Mouse (Mus musculus) naive thymus-derived CD4-positive, alpha-beta T cell, adult 2 months (primary cell): Measurements from ENCODE around the gene Hepacam.

ENCODE experiments used
- DNase-seq: peaks from one replicate; pipeline ENCODE4 v3.0.0-alpha.2; 2011; ENCODE audit warnings: low read depth

Gene Hepacam

DNA sequence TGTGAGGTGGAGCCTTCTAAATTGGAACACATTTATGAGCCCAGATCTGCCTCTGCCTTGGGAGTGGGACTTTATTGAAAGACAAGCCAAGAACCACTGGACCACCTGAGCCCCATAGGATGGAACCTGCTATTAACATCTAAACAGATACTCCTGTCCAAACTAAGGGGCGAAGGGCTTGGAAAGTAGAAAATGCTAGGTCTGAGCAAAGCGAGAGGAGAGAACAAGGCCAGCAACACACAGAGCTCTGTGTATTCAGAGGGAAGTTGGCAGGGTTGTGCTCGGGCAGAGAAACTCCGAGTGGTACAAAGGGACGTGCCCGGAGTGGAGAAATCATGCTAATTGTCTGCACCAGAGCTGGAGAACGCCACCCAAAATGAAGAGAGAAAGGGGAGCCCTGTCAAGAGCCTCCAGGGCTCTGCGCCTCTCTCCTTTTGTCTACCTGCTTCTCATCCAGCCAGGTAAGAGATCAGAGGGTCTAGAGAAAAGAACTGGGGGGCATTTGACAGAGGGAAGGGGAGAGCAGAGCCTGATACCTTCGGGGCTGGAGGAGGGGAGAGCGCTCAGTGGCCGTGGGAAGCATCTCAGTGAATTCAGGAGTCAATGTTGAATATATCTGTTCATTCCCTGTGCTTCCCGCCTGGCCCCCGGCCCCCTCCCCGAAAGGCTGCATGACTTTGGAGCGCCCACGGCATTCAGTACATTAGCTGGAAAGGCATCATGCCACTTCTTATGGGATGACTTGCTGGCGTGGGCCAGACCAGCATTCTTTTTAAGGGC, at the start of gene Hepacam:
Hepacam (plus strand) TSS at position 51 of the 780 bp plus-strand sequence.
- DNase-seq: no peak

- peak; percentile 63 for DNase-seq
These were observed 37.7 kb upstream of the Hepacam start for GRCm38 (mm10) chr9:37329456-37329855.

DNA sequence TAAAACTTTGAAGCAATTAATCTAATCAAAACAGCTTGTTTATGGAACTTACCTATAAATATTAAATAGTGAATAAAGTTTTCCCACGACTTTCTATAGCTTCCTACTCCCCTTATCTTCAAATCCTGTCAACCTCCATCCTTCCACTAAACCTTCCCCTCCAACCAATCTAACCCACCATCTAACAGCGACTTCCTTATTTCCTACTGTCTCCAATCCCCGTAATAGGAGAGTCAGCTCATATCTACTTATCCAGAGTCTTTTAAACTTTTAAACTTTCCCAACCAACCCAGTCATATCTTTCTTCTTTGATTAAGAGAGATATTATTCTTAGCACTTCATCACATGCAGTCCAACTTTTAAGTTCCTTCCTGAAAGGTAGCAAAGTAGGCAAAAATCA, 21.7 kb upstream of the Hepacam start:
- DNase-seq: no peak

- DNase-seq: peak; percentile 44
These were observed 19.8 kb upstream of the Hepacam start for GRCm38 (mm10) chr9:37347184-37347987.

GRCm38 (mm10) chr9:37347988-37348642, 19.0 kb upstream of the Hepacam start, which contains the start of gene Ccdc15:
Gene Ccdc15, minus strand, starts transcription at chr9:37348432.
- DNase-seq: peak; percentile 98

- DNase-seq: no peak
These were observed 18.1 kb upstream of the Hepacam start for GRCm38 (mm10) chr9:37349050-37349449.

GRCm38 (mm10) chr9:37351266-37351665, 15.9 kb upstream of the Hepacam start:
- DNase-seq: no peak

DNA sequence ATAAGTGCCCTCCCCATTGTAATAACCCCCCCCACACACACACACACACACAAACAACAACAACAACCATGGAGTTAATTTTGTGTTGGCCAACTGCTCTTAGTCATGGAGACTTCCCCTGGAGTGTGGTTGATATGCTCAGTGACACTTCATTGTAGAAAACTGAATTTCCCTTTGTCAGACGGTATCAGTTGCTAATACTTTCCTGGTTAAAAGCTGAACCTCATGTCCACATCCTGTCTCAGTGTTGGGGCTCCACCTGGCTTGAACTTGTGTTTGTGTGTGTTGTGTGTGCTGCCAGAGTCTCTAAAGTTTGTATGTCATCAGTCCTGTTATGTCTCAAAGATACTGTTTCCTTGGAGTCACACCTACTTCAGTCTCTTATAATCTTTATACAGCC, 12.7 kb upstream of the Hepacam start:
- DNase-seq: no peak

GRCm38 (mm10) chr9:37358713-37359330, 8.3 kb upstream of the Hepacam start:
- DNase-seq: no peak

GRCm38 (mm10) chr9:37359331-37360220, 7.6 kb upstream of the Hepacam start:
- DNase-seq: no peak

GRCm38 (mm10) chr9:37362084-37362483, 5.1 kb upstream of the Hepacam start:
- no peak for DNase-seq

GRCm38 (mm10) chr9:37362881-37363280, 4.3 kb upstream of the Hepacam start:
- DNase-seq: no peak

DNA sequence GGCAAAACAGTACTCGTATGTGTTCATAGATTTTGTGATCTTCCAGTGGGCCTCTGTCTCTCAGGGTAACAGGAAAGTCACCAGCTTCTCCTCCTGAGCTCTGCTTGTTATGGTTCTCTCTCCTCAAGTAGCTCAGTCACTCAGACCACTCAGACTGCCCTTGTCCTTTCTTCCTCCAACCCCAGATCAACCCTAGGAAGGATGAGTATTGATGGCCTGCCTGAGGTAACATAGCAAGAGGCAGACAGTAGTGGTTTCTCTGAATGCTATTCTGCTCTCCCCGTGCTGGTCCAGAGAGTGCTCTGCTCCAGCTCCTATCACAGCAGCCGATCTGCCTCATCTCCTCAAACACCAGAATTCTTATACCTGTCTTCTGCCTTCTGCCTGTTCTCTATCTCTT, 3.6 kb upstream of the Hepacam start:
- no peak for DNase-seq

DNA sequence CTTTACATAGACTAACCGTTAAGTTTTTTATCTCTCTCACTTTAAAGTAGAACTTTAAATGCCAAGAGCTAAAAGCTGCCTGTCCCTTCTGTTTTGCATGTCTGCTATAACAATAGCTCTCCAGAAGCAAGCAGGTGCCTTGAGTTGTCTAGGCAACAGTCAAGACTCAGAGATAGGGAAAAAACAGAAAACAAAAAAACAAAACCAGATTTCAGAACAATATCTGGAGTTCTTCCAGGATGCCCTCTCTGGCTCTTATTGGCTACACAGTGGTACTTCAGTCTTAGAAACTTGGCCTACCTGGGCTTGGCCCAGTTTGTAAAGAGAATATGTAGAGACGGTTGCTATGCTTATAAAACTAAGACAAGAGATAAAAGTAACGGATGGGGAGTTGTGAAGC, 2.8 kb upstream of the Hepacam start:
- DNase-seq: no peak

DNA sequence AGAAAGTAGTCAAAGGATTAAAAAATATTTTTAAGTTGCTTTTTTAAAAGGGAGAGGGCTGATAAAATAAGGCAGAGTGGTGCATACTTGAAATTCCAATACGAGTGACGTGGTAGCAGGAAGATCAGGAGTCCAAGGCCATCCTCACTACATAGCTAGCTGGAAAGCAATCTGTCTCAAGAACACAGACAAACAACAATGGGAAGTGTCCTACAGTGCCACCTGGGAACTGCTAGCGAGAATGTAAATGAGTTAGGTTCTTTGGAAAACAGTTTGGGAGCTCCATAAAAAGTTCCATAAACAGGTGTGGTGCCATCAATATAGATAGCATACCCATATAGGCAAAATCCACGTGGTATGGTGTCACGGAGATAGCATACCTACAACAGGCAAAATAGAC, 1.4 kb upstream of the Hepacam start:
- no peak for DNase-seq

DNA sequence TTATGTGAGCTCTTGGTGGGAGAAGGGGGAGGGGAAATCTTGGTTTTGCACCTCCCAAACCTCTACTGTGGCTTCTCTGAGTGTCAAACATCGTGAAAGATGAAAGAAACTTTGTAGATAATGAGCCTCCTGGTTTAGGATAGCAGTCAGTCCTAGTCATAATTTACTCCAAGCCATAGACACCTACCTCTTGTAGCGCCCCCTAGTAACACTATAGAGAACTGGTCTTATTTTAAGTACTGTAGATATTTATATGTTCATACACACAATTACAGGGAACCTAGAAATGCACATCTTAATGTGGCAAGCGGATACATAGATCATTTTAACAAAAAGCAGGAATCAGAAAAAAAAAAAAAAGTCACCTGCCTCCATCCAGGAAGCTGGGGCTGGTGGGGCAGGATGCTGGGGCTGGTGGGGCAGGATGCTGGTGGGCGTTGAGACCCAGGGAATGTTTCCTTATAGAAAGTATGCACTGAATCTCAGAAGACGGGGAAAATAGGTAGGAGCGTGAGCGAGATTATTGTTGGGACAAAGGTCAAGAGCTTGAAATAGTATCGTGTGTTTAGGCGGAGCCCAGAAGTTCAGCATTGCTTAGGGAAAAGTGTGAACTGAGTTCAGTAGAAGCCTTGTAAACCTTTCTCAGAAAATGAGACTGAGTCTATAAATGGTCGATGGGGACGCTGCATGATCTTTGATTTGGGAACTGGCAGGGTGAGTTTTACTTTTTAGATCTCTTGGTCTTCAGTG, 1.1 kb downstream of the Hepacam start:
- no peak for DNase-seq

DNA sequence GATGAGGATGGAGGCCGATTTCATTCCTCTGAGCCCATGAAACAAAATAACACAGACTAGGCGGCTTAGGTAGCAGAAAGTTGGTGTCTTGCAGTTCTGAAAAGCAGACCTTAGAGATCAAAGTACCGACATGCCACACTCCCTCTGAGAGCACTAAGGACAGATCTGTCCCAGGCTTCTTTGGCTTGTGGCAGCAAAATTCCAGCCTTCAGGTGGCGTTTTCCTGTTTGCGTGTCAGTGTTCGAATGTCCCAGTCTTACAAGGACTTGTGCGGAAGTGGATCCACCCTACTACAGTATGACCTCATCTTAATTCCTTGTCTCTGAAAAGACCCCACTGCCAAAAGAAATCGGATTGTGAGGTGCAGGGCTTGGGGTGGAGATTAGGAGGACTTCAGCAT, 1.7 kb downstream of the Hepacam start:
- no peak for DNase-seq

- no peak for DNase-seq
These were observed 4.2 kb downstream of the Hepacam start for GRCm38 (mm10) chr9:37371232-37371801.

DNA sequence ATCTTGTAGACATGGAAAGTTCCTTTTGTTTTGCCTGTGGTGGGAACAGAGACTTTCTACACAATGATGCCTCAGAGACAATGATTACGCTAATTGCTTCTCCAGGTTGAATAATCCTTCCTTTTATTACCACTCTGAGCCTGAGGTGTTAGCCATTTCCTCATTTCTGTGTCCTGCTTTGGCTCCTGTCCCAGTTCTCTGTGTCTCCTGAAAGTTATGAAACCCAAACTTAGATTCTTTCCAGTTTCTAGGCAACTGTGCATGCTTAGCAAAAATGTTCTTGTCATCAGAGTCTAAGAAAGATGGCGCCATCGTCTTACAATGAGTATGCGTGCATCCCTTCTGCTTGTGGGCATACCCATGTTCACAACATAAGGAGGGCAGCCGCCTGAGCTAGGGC, 8.6 kb downstream of the Hepacam start:
- no peak for DNase-seq

DNA sequence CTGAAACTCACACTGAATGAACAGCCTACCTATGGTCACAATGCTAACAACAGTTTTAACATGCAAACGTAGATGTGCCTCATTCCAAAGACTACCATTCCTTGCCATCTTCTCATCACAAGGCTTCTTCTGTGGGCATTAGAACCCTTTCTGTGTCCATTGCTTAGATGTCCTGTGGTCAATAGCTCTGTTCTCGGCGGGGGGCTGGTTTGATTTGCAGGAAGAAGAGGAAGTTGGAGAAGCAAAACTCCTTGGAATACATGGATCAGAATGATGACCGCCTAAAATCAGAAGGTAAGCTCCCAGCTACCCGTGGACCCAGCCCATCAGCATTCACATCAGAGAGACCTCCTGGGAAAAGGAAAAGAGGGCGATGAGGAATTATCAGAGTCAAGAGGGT, 16.0 kb downstream of the Hepacam start:
- DNase-seq: no peak
